Mouse (Mus musculus) liver, embryonic 15.5 days (tissue): Measurements from ENCODE around the gene Car4. TPM values are rescaled to one million over a fixed set of nuclear protein-coding genes. Genes with fewer than 3 reads are reported as not detected.

Experiments used
- ATAC-seq: fragments of 200-750 bp; cut with Nextera tagmentation; 2 replicates; pipeline ENCODE4 v1.8.0; 2017; ENCODE audit warnings: moderate number of reproducible peaks, mild to moderate bottlenecking, moderate library complexity; ENCODE audit not compliant: insufficient read depth
- H3K27ac ChIP-seq: fragments of 300-500 bp; sonication (generic); replicated peaks from 2 replicates; pipeline ENCODE4 v1.5.1; 2015; ENCODE audit warnings: mild to moderate bottlenecking, inconsistent platforms
- H3K27me3 ChIP-seq: fragments of 300-500 bp; sonication (generic); 2 replicates; pipeline ENCODE4 v1.6.1; 2015; ENCODE audit warnings: mild to moderate bottlenecking, inconsistent platforms
- H3K36me3 ChIP-seq: fragments of 300-500 bp; sonication (generic); replicated peaks from 2 replicates; pipeline ENCODE4 v1.6.1; 2015; ENCODE audit warnings: moderate library complexity, mild to moderate bottlenecking, inconsistent platforms
- H3K4me1 ChIP-seq: fragments of 300-500 bp; sonication (generic); replicated peaks from 2 replicates; pipeline ENCODE4 v1.6.1; 2015; ENCODE audit warnings: inconsistent platforms
- H3K4me2 ChIP-seq: fragments of 300-500 bp; sonication (generic); 2 replicates; pipeline ENCODE4 v1.6.1; 2015; ENCODE audit warnings: moderate library complexity, mild to moderate bottlenecking, inconsistent platforms
- H3K4me3 ChIP-seq: fragments of 300-500 bp; sonication (generic); replicated peaks from 2 replicates; pipeline ENCODE4 v1.5.1; 2015; ENCODE audit warnings: mild to moderate bottlenecking, inconsistent platforms
- H3K9ac ChIP-seq: fragments of 300-500 bp; sonication (generic); 2 replicates; pipeline ENCODE4 v1.6.1; 2015; ENCODE audit warnings: moderate library complexity, mild to moderate bottlenecking, inconsistent platforms
- H3K9me3 ChIP-seq: fragments of 300-500 bp; sonication (generic); replicated peaks from 2 replicates; pipeline ENCODE4 v1.6.1; 2016; ENCODE audit warnings: inconsistent platforms
- WGBS: fragments of 180-500 bp; shearing (Covaris S2); methylation state at CpG from one replicate; pipeline ENCODE4 v1.1.7; 2015; ENCODE audit warnings: mixed read lengths; ENCODE audit not compliant: insufficient replicate concordance; 5-methylcytosine and 5-hydroxymethylcytosine counted together
- polyA plus RNA-seq: library from polyadenylated mRNA; unstranded; fragments of >200 nt; fragmentation: Nextera tagmentation; extraction: Ambion mirVana; gene quantifications from 2 replicates; pipeline ENCODE4 v1.2.1, GENCODE M21; 2015

Gene Car4
- 0.16 and 0.50 TPM in 2 replicates for polyA plus RNA-seq

GRCm38 (mm10) chr11:84957591-84958270 is at the start of gene Car4:
Car4 (plus strand) TSS chr11:84957786.
- Histone ChIP-seq H3K4me2 (peak within 1 kb of the TSS; percentile 43), H3K4me3 (0 out of 2 replicates have a peak within 1 kb of the TSS, but pooled peaks have one; percentile 18), H3K27me3 (peaks cover 70% of the 10 kb centered on the region), H3K4me1 (peaks cover 12% of the 10 kb centered on the region; the same call in 1 of the 2 replicates), H3K27ac (no peak within 1 kb of the TSS), H3K9ac (no peak within 1 kb of the TSS), H3K9me3 (no peaks in the 10 kb centered on the region), H3K36me3 (no peaks in the 10 kb centered on the region)
- 2% methylated on average over 49 of the region's 49 CpGs for WGBS
- no peak for ATAC-seq

GRCm38 (mm10) chr11:84908480-84908879 is 49.1 kb upstream of the Car4 start:
- WGBS, result 82% methylated on average over 6 of the region's 6 CpGs
- Histone ChIP-seq H3K4me3 (no peak overlapping the region), H3K4me2 (no peak overlapping the region), H3K27me3 (no peaks in the 10 kb centered on the region), H3K9ac (no peak overlapping the region), H3K9me3 (no peaks in the 10 kb centered on the region), H3K4me1 (no peaks in the 10 kb centered on the region), H3K27ac (no peak overlapping the region), H3K36me3 (peaks cover 88% of the 10 kb centered on the region)
- ATAC-seq, result no peak

GRCm38 (mm10) chr11:84910411-84910810 is 47.2 kb upstream of the Car4 start:
- H3K36me3 ChIP-seq, result peaks cover 81% of the 10 kb centered on the region
- 90% methylated on average over 4 of the region's 4 CpGs for WGBS
- no peak for ATAC-seq

GRCm38 (mm10) chr11:84914673-84915072 is 42.9 kb upstream of the Car4 start:
- H3K4me2 ChIP-seq, result peak overlapping the region; percentile 78
- no peak overlapping the region for H3K27ac ChIP-seq
- peak overlapping the region; percentile 83 for H3K4me3 ChIP-seq
- no peak overlapping the region for H3K9ac ChIP-seq
- WGBS, result 69% methylated on average over 5 of the region's 5 CpGs
- peaks cover 42% of the 10 kb centered on the region for H3K4me1 ChIP-seq
- no peaks in the 10 kb centered on the region for H3K9me3 ChIP-seq
- H3K27me3 ChIP-seq, result no peaks in the 10 kb centered on the region
- H3K36me3 ChIP-seq, result peaks cover 40% of the 10 kb centered on the region
- ATAC-seq, result no peak

More at GRCm38 (mm10) chr11:84910411-84910810, 47.2 kb upstream of the Car4 start:
- Histone ChIP-seq H3K4me2 (no peak overlapping the region), H3K9ac (no peak overlapping the region), H3K4me3 (no peak overlapping the region), H3K27ac (no peak overlapping the region), H3K9me3 (no peaks in the 10 kb centered on the region), H3K27me3 (no peaks in the 10 kb centered on the region), H3K4me1 (peaks cover 15% of the 10 kb centered on the region)

GRCm38 (mm10) chr11:84916053-84916702 is 41.4 kb upstream of the Car4 start, which contains the start of gene Znhit3:
Znhit3 (minus strand) TSS chr11:84916366.
- no peaks in the 10 kb centered on the region for H3K9me3 ChIP-seq
- H3K36me3 ChIP-seq, result peaks cover 28% of the 10 kb centered on the region
- H3K4me3 ChIP-seq, result peak within 1 kb of the TSS; percentile 83
- H3K4me1 ChIP-seq, result peaks cover 42% of the 10 kb centered on the region
- peak within 1 kb of the TSS; percentile 78 for H3K4me2 ChIP-seq
- peak within 1 kb of the TSS; percentile 61; the same call in 1 of the 2 replicates for H3K27ac ChIP-seq
- ATAC-seq, result peak; percentile 80
- no peaks in the 10 kb centered on the region for H3K27me3 ChIP-seq
- peak within 1 kb of the TSS; percentile 79 for H3K9ac ChIP-seq
- 3% methylated on average over 34 of the region's 34 CpGs for WGBS

GRCm38 (mm10) chr11:84916703-84917300 is 40.8 kb upstream of the Car4 start:
- H3K4me2 ChIP-seq, result peak overlapping the region; percentile 78
- H3K27ac ChIP-seq, result no peak overlapping the region
- no peak for ATAC-seq
- 0 out of 2 replicates have a peak overlapping the region, but pooled peaks have one; percentile 79 for H3K9ac ChIP-seq
- peaks cover 42% of the 10 kb centered on the region for H3K4me1 ChIP-seq
- H3K36me3 ChIP-seq, result peaks cover 22% of the 10 kb centered on the region
- WGBS, result 54% methylated on average over 7 of the region's 7 CpGs
- H3K9me3 ChIP-seq, result no peaks in the 10 kb centered on the region
- H3K27me3 ChIP-seq, result no peaks in the 10 kb centered on the region
- peak overlapping the region; percentile 83 for H3K4me3 ChIP-seq

- Histone ChIP-seq H3K4me3 (no peak overlapping the region), H3K27ac (no peak overlapping the region; the same call in 1 of the 2 replicates), H3K9ac (no peak overlapping the region), H3K4me2 (peak overlapping the region; percentile 45), H3K4me1 (peaks cover 42% of the 10 kb centered on the region), H3K36me3 (peaks cover 8% of the 10 kb centered on the region), H3K27me3 (peaks cover 7% of the 10 kb centered on the region), H3K9me3 (no peaks in the 10 kb centered on the region)
- peak; percentile 73 for ATAC-seq
- 3% methylated on average over 16 of the region's 16 CpGs for WGBS
Measured at GRCm38 (mm10) chr11:84918425-84918824, 39.2 kb upstream of the Car4 start.

GRCm38 (mm10) chr11:84919276-84919675 is 38.3 kb upstream of the Car4 start:
- no peak overlapping the region for H3K9ac ChIP-seq
- H3K4me2 ChIP-seq, result no peak overlapping the region
- peaks cover 39% of the 10 kb centered on the region for H3K4me1 ChIP-seq
- no peaks in the 10 kb centered on the region for H3K9me3 ChIP-seq
- H3K27ac ChIP-seq, result 0 out of 2 replicates have a peak overlapping the region, but pooled peaks have one; percentile 2
- no peak overlapping the region for H3K4me3 ChIP-seq
- no peak for ATAC-seq
- peaks cover 7% of the 10 kb centered on the region for H3K27me3 ChIP-seq
- WGBS, result 27% methylated on average over 3 of the region's 3 CpGs
- H3K36me3 ChIP-seq, result no peaks in the 10 kb centered on the region

- no peak for ATAC-seq
- 53% methylated on average over 7 of the region's 7 CpGs for WGBS
- H3K4me3 ChIP-seq, result no peak overlapping the region
Measured at GRCm38 (mm10) chr11:84919951-84920350, 37.6 kb upstream of the Car4 start.

GRCm38 (mm10) chr11:84920981-84921380 is 36.6 kb upstream of the Car4 start:
- WGBS, result 70% methylated on average over 8 of the region's 8 CpGs
- no peak overlapping the region for H3K4me2 ChIP-seq

More at GRCm38 (mm10) chr11:84919951-84920350, 37.6 kb upstream of the Car4 start:
- H3K27ac ChIP-seq, result no peak overlapping the region
- H3K4me1 ChIP-seq, result peaks cover 32% of the 10 kb centered on the region
- peaks cover 7% of the 10 kb centered on the region for H3K27me3 ChIP-seq
- no peaks in the 10 kb centered on the region for H3K9me3 ChIP-seq
- H3K4me2 ChIP-seq, result no peak overlapping the region
- no peaks in the 10 kb centered on the region for H3K36me3 ChIP-seq
- H3K9ac ChIP-seq, result no peak overlapping the region

GRCm38 (mm10) chr11:84932261-84932660 is 25.3 kb upstream of the Car4 start:
- Histone ChIP-seq H3K27me3 (peaks cover 3% of the 10 kb centered on the region; the same call in 1 of the 2 replicates), H3K27ac (no peak overlapping the region), H3K4me2 (no peak overlapping the region), H3K4me1 (no peaks in the 10 kb centered on the region), H3K4me3 (no peak overlapping the region), H3K36me3 (no peaks in the 10 kb centered on the region), H3K9me3 (no peaks in the 10 kb centered on the region), H3K9ac (no peak overlapping the region)
- 14% methylated on average over 6 of the region's 6 CpGs for WGBS
- ATAC-seq, result no peak

More at GRCm38 (mm10) chr11:84920981-84921380, 36.6 kb upstream of the Car4 start:
- H3K4me1 ChIP-seq, result peaks cover 23% of the 10 kb centered on the region
- no peak overlapping the region for H3K27ac ChIP-seq
- no peaks in the 10 kb centered on the region for H3K36me3 ChIP-seq
- peaks cover 7% of the 10 kb centered on the region for H3K27me3 ChIP-seq
- ATAC-seq, result no peak
- H3K4me3 ChIP-seq, result no peak overlapping the region
- H3K9me3 ChIP-seq, result no peaks in the 10 kb centered on the region
- H3K9ac ChIP-seq, result no peak overlapping the region
